Mouse (Mus musculus): Measurements from ENCODE around the gene Dclre1c.
A peak's percentile ranks its signal among the peaks of the same experiment; 100 is the strongest.

DNA sequence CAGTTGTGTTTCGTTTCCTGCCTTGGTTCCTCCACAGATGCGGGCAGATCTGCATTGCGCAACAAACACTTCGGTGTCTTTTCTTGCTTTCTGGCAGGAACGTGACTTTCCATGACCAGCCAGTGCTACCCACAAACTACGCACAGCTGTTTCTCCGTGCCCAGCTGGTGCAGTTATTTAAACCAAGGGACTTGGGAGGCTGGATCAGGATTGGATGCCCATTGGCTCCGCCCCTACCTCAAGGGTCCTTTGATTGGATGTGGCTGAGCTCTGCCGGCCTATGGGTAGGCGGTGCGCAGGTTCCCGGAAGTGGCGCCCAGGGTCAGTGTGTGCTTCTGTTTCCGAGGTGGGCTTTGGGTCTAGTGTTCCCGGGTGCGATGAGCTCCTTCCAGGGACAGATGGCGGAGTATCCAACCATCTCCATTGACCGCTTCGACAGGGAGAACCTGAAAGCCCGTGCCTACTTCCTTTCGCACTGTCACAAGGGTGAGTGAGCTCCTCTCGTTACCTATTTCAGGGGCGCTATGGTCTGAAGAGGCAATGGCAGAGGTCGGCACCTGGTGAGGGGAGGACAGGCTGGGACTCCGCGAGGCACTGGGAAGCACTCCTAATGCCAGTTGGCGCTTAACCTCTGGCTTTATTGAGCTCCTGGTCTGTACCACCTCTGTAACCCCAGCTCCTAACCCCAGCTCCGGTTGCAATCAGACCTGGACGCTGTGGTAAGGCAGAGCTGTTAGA is at the start of gene Dclre1c:
- no peak for TF ChIP-seq CTCF (IDR thresholded peaks at IDR 0.05; ENCODE audit: insufficient read depth, low read depth, low read length)
- TF ChIP-seq POLR2A (IDR thresholded peaks at IDR 0.05; ENCODE audit: insufficient read depth, low read depth, low read length): peak; percentile 35; the same call in 1 of the 2 replicates
